Mouse (Mus musculus): Measurements from ENCODE around the gene Mss51.

GRCm38 (mm10) chr14:20452929-20453328 is 43.8 kb downstream of the Mss51 start:
- no peak for TF ChIP-seq POLR2A (IDR thresholded peaks at IDR 0.05; ENCODE audit: borderline replicate concordance, extremely low read depth, low read depth, low read length)
- TF ChIP-seq CTCF (IDR thresholded peaks at IDR 0.05; ENCODE audit: insufficient read depth, low read length) = no peak

All from lung, adult 2 months (tissue).